Mouse (Mus musculus): ENCODE data around the gene Cwc22. TPM values are rescaled to one million over a fixed set of nuclear protein-coding genes. Genes with fewer than 3 reads are reported as not detected.
"Not testable (repeated sequence)": the region's sequence is repeated elsewhere in the genome, so short reads cannot be mapped to it uniquely, and the experiment has no call there.

The Cwc22 gene
- polyA plus RNA-seq, 1 experiment: 8.5 TPM

DNA sequence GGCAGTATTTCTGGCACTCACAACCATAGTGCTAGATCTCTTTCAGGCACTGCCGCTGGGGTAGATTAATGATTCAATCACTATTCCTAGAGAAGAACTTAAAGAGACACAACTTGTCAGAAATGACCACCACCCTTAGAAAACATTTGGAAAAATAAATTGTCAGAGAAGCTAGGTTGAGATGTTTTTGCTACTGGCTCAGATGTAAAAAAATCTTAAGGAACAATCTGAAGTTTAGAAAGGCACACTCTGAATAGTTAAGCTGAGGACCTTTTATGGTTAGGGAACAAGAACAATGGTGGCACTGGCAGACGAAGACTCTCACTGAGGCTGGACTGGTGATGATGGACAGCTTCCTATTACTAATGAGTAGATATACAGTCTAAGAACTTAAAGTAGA, 46.1 kb downstream of the Cwc22 start:
- Histone ChIP-seq H3K27me3 (ENCODE audit: control insufficient read depth, insufficient read depth, insufficient read length) (no peaks in the 10 kb centered on the region), H3K36me3 (ENCODE audit: control insufficient read depth, insufficient read depth) (peaks cover 90% of the 10 kb centered on the region), H3K4me3 (ENCODE audit: insufficient read depth, poor library complexity, severe bottlenecking) (no peak overlapping the region), H3ac (ENCODE audit: control insufficient read depth, insufficient read length, low read depth) (no peak overlapping the region), H3K79me3 (ENCODE audit: low read depth) (peaks cover 1% of the 10 kb centered on the region), H3K79me2 (ENCODE audit: control insufficient read depth, insufficient read depth) (no peaks in the 10 kb centered on the region)
- TF ChIP-seq CTCF (IDR thresholded peaks at IDR 0.05; ENCODE audit: control insufficient read depth, insufficient read depth, insufficient read length) (no peak), CEBPB (IDR thresholded peaks at IDR 0.05; ENCODE audit: low read depth) (no peak), FOSL1 (IDR thresholded peaks at IDR 0.05; ENCODE audit: insufficient read depth, low read length, poor library complexity, severe bottlenecking) (no peak), MYOD1 (IDR thresholded peaks at IDR 0.05; ENCODE audit: control insufficient read depth, insufficient read length, low read depth) (no peak), USF1 (IDR thresholded peaks at IDR 0.05; ENCODE audit: low read depth) (no peak), MYOG (IDR thresholded peaks at IDR 0.05; ENCODE audit: control insufficient read depth, extremely low read depth, insufficient read length) (no peak), MAX (IDR thresholded peaks at IDR 0.05) (no peak)

- Histone ChIP-seq H3K79me2 (ENCODE audit: control insufficient read depth, insufficient read depth) (no peaks in the 10 kb centered on the region), H3K36me3 (ENCODE audit: control insufficient read depth, insufficient read depth) (peaks cover 90% of the 10 kb centered on the region), H3K4me3 (ENCODE audit: insufficient read depth, poor library complexity, severe bottlenecking) (no peak overlapping the region), H3K79me3 (ENCODE audit: low read depth) (peaks cover 1% of the 10 kb centered on the region), H3K27me3 (ENCODE audit: control insufficient read depth, insufficient read depth, insufficient read length) (no peaks in the 10 kb centered on the region), H3ac (ENCODE audit: control insufficient read depth, insufficient read length, low read depth) (no peak overlapping the region)
- TF ChIP-seq CEBPB (IDR thresholded peaks at IDR 0.05; ENCODE audit: low read depth) (no peak), CTCF (IDR thresholded peaks at IDR 0.05; ENCODE audit: control insufficient read depth, insufficient read depth, insufficient read length) (no peak), MAX (IDR thresholded peaks at IDR 0.05) (no peak), FOSL1 (IDR thresholded peaks at IDR 0.05; ENCODE audit: insufficient read depth, low read length, poor library complexity, severe bottlenecking) (no peak), MYOD1 (IDR thresholded peaks at IDR 0.05; ENCODE audit: control insufficient read depth, insufficient read length, low read depth) (no peak), MYOG (IDR thresholded peaks at IDR 0.05; ENCODE audit: control insufficient read depth, extremely low read depth, insufficient read length) (no peak), USF1 (IDR thresholded peaks at IDR 0.05; ENCODE audit: low read depth) (no peak)
Measured at GRCm38 (mm10) chr2:77898436-77898835, 47.7 kb downstream of the Cwc22 start.

GRCm38 (mm10) chr2:77897988-77898387, 48.2 kb downstream of the Cwc22 start:
- Histone ChIP-seq H3ac (ENCODE audit: control insufficient read depth, insufficient read length, low read depth) (no peak overlapping the region), H3K4me3 (ENCODE audit: insufficient read depth, poor library complexity, severe bottlenecking) (no peak overlapping the region), H3K79me2 (ENCODE audit: control insufficient read depth, insufficient read depth) (no peaks in the 10 kb centered on the region), H3K79me3 (ENCODE audit: low read depth) (peaks cover 1% of the 10 kb centered on the region), H3K36me3 (ENCODE audit: control insufficient read depth, insufficient read depth) (peaks cover 87% of the 10 kb centered on the region), H3K27me3 (ENCODE audit: control insufficient read depth, insufficient read depth, insufficient read length) (no peaks in the 10 kb centered on the region)
- TF ChIP-seq CEBPB (IDR thresholded peaks at IDR 0.05; ENCODE audit: low read depth): no peak
- no peak for TF ChIP-seq MYOD1 (IDR thresholded peaks at IDR 0.05; ENCODE audit: control insufficient read depth, insufficient read length, low read depth)
- TF ChIP-seq CTCF (IDR thresholded peaks at IDR 0.05; ENCODE audit: control insufficient read depth, insufficient read depth, insufficient read length): no peak
- TF ChIP-seq FOSL1 (IDR thresholded peaks at IDR 0.05; ENCODE audit: insufficient read depth, low read length, poor library complexity, severe bottlenecking): no peak
- TF ChIP-seq USF1 (IDR thresholded peaks at IDR 0.05; ENCODE audit: low read depth): no peak
- no peak for TF ChIP-seq MAX (IDR thresholded peaks at IDR 0.05)
- TF ChIP-seq MYOG (IDR thresholded peaks at IDR 0.05; ENCODE audit: control insufficient read depth, extremely low read depth, insufficient read length): no peak

GRCm38 (mm10) chr2:77897558-77897899, 48.6 kb downstream of the Cwc22 start:
- Histone ChIP-seq H3K79me2 (ENCODE audit: control insufficient read depth, insufficient read depth) (no peaks in the 10 kb centered on the region), H3K79me3 (ENCODE audit: low read depth) (peaks cover 1% of the 10 kb centered on the region), H3K27me3 (ENCODE audit: control insufficient read depth, insufficient read depth, insufficient read length) (no peaks in the 10 kb centered on the region), H3ac (ENCODE audit: control insufficient read depth, insufficient read length, low read depth) (no peak overlapping the region), H3K4me3 (ENCODE audit: insufficient read depth, poor library complexity, severe bottlenecking) (no peak overlapping the region), H3K36me3 (ENCODE audit: control insufficient read depth, insufficient read depth) (peaks cover 86% of the 10 kb centered on the region)
- TF ChIP-seq USF1 (IDR thresholded peaks at IDR 0.05; ENCODE audit: low read depth): no peak
- TF ChIP-seq CEBPB (IDR thresholded peaks at IDR 0.05; ENCODE audit: low read depth): no peak
- TF ChIP-seq MYOD1 (IDR thresholded peaks at IDR 0.05; ENCODE audit: control insufficient read depth, insufficient read length, low read depth): no peak
- no peak for TF ChIP-seq CTCF (IDR thresholded peaks at IDR 0.05; ENCODE audit: control insufficient read depth, insufficient read depth, insufficient read length)
- TF ChIP-seq MYOG (IDR thresholded peaks at IDR 0.05; ENCODE audit: control insufficient read depth, extremely low read depth, insufficient read length): no peak
- no peak for TF ChIP-seq MAX (IDR thresholded peaks at IDR 0.05)
- TF ChIP-seq FOSL1 (IDR thresholded peaks at IDR 0.05; ENCODE audit: insufficient read depth, low read length, poor library complexity, severe bottlenecking): no peak

GRCm38 (mm10) chr2:77896843-77897557, 49.2 kb downstream of the Cwc22 start:
- TF ChIP-seq MYOG (IDR thresholded peaks at IDR 0.05; ENCODE audit: control insufficient read depth, extremely low read depth, insufficient read length): no peak
- no peak for TF ChIP-seq MYOD1 (IDR thresholded peaks at IDR 0.05; ENCODE audit: control insufficient read depth, insufficient read length, low read depth)
- TF ChIP-seq FOSL1 (IDR thresholded peaks at IDR 0.05; ENCODE audit: insufficient read depth, low read length, poor library complexity, severe bottlenecking): no peak
- TF ChIP-seq MAX (IDR thresholded peaks at IDR 0.05): no peak
- no peak for TF ChIP-seq CTCF (IDR thresholded peaks at IDR 0.05; ENCODE audit: control insufficient read depth, insufficient read depth, insufficient read length)
- no peak for TF ChIP-seq CEBPB (IDR thresholded peaks at IDR 0.05; ENCODE audit: low read depth)
- no peak for TF ChIP-seq USF1 (IDR thresholded peaks at IDR 0.05; ENCODE audit: low read depth)
- Histone ChIP-seq H3K79me3 (ENCODE audit: low read depth) (peaks cover 1% of the 10 kb centered on the region), H3K27me3 (ENCODE audit: control insufficient read depth, insufficient read depth, insufficient read length) (no peaks in the 10 kb centered on the region), H3K79me2 (ENCODE audit: control insufficient read depth, insufficient read depth) (no peaks in the 10 kb centered on the region), H3K36me3 (ENCODE audit: control insufficient read depth, insufficient read depth) (peaks cover 85% of the 10 kb centered on the region), H3ac (ENCODE audit: control insufficient read depth, insufficient read length, low read depth) (no peak overlapping the region), H3K4me3 (ENCODE audit: insufficient read depth, poor library complexity, severe bottlenecking) (no peak overlapping the region)

- not testable (repeated sequence) for H3K79me3 ChIP-seq (ENCODE audit: low read depth); H3K79me2 ChIP-seq (ENCODE audit: control insufficient read depth, insufficient read depth); H3ac ChIP-seq (ENCODE audit: control insufficient read depth, insufficient read length, low read depth); H3K4me3 ChIP-seq (ENCODE audit: insufficient read depth, poor library complexity, severe bottlenecking); H3K27me3 ChIP-seq (ENCODE audit: control insufficient read depth, insufficient read depth, insufficient read length)
- peaks cover 76% of the 10 kb centered on the region for H3K36me3 ChIP-seq (ENCODE audit: control insufficient read depth, insufficient read depth)
Measured at GRCm38 (mm10) chr2:77895906-77896570, 50.1 kb downstream of the Cwc22 start.

Data from C2C12 (cell line).